Mouse (Mus musculus) stomach, embryonic 14.5 days (tissue): ENCODE data around the gene Gfi1b. TPM values are rescaled to one million over a fixed set of nuclear protein-coding genes. Genes with fewer than 3 reads are reported as not detected.

Source experiments
- ATAC-seq: fragments of 200-750 bp; cut with Nextera tagmentation; 2 replicates; pipeline ENCODE4 v1.8.0; 2017; ENCODE audit warnings: low read depth, moderate TSS enrichment; ENCODE audit not compliant: insufficient number of reproducible peaks, insufficient read depth, low FRiP score
- H3K27ac ChIP-seq: fragments of 300-500 bp; sonication (generic); 2 replicates; pipeline ENCODE4 v1.5.1; 2014; ENCODE audit warnings: mild to moderate bottlenecking, low read length, moderate library complexity, mixed read lengths
- H3K27me3 ChIP-seq: fragments of 300-500 bp; sonication (generic); 2 replicates; pipeline ENCODE4 v1.6.1; 2014; ENCODE audit warnings: low read length, control low read depth, mixed read lengths; ENCODE audit not compliant: control insufficient read depth, insufficient read depth
- H3K36me3 ChIP-seq: fragments of 300-500 bp; sonication (generic); 2 replicates; pipeline ENCODE4 v1.6.1; 2014; ENCODE audit warnings: mild to moderate bottlenecking, control low read depth, low read length, moderate library complexity, mixed read lengths; ENCODE audit not compliant: control insufficient read depth, insufficient read depth
- H3K4me1 ChIP-seq: fragments of 300-500 bp; sonication (generic); 2 replicates; pipeline ENCODE4 v1.6.1; 2014; ENCODE audit warnings: low read length, control low read depth, mixed read lengths; ENCODE audit not compliant: control insufficient read depth, insufficient read depth
- H3K4me2 ChIP-seq: fragments of 300-500 bp; sonication (generic); replicated peaks from 2 replicates; pipeline ENCODE4 v1.6.1; 2014; ENCODE audit warnings: low read depth, low read length, control low read depth
- H3K4me3 ChIP-seq: fragments of 300-500 bp; sonication (generic); 2 replicates; pipeline ENCODE4 v1.5.1; 2014; ENCODE audit warnings: low read depth, low read length, control low read depth
- H3K9ac ChIP-seq: fragments of 300-500 bp; sonication (generic); replicated peaks from 2 replicates; pipeline ENCODE4 v1.6.1; 2014; ENCODE audit warnings: low read depth, mild to moderate bottlenecking, control low read depth, low read length, moderate library complexity, mixed read lengths
- H3K9me3 ChIP-seq: fragments of 300-500 bp; sonication (generic); 2 replicates; pipeline ENCODE4 v1.6.1; 2016; ENCODE audit warnings: low read depth, low read length, control low read depth; ENCODE audit not compliant: control insufficient read depth
- WGBS: fragments of 180-500 bp; shearing (Covaris S2); extraction: QIAGEN DNeasy Blood & Tissue Kit; methylation state at CpG from one replicate; pipeline ENCODE4 v1.1.7; 2014; 5-methylcytosine and 5-hydroxymethylcytosine counted together
- polyA plus RNA-seq: library from polyadenylated mRNA; unstranded; fragments of >200 nt; fragmentation: Nextera tagmentation; extraction: Ambion mirVana; gene quantifications from 2 replicates; pipeline ENCODE4 v1.2.1, GENCODE M21; 2014

Gene Gfi1b
- polyA plus RNA-seq, 1 experiment from 2014 or later: 0.55 TPM

- 0 out of 2 replicates have a peak, but pooled peaks cover 8% of the 10 kb centered on the region for H3K4me1 ChIP-seq
- WGBS: 79% methylated on average over 1 of the region's 1 CpGs
- H3K4me3 ChIP-seq: no peak overlapping the region
- no peaks in the 10 kb centered on the region for H3K9me3 ChIP-seq
- no peaks in the 10 kb centered on the region for H3K36me3 ChIP-seq
- H3K27me3 ChIP-seq: no peaks in the 10 kb centered on the region
- H3K27ac ChIP-seq: no peak overlapping the region
- H3K9ac ChIP-seq: no peak overlapping the region
- no peak overlapping the region for H3K4me2 ChIP-seq
- no peak for ATAC-seq
Measured at GRCm38 (mm10) chr2:28632626-28633025, 10.8 kb upstream of the Gfi1b start.

- H3K36me3 ChIP-seq: no peaks in the 10 kb centered on the region
- no peaks in the 10 kb centered on the region for H3K9me3 ChIP-seq
- 36% methylated on average over 4 of the region's 4 CpGs for WGBS
- no peak overlapping the region for H3K4me3 ChIP-seq
- 0 out of 2 replicates have a peak, but pooled peaks cover 8% of the 10 kb centered on the region for H3K4me1 ChIP-seq
- H3K27me3 ChIP-seq: no peaks in the 10 kb centered on the region
- H3K27ac ChIP-seq: no peak overlapping the region
- no peak overlapping the region for H3K4me2 ChIP-seq
- ATAC-seq: 0 out of 2 replicates have a peak, but pooled peaks have one; percentile 69
- H3K9ac ChIP-seq: no peak overlapping the region
Measured at GRCm38 (mm10) chr2:28629911-28630381, 8.2 kb upstream of the Gfi1b start.

DNA sequence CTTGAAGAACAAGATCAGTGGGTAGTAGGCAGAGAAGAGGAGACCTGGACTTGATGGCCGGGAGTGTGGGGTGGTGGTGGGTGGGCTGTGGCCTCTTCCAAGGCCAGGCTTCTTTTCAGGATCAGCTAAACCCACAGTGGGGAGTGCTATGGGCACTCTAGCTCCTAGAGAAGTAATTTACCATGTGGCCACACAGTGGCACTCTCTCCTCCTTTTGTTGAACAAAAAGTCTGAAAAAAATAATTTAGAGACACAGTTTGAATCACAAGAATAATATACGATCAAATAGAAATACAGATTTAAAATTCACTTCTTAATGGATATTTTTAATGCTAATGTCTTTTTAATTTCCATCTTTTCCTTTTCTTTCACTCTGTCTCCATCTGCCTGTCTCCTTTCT lies 6.3 kb upstream of the Gfi1b start:
- Histone ChIP-seq H3K27ac (no peak overlapping the region), H3K4me2 (no peak overlapping the region), H3K27me3 (no peaks in the 10 kb centered on the region), H3K4me1 (0 out of 2 replicates have a peak, but pooled peaks cover 8% of the 10 kb centered on the region), H3K9ac (no peak overlapping the region), H3K4me3 (no peak overlapping the region), H3K36me3 (no peaks in the 10 kb centered on the region), H3K9me3 (no peaks in the 10 kb centered on the region)
- no peak for ATAC-seq
- WGBS: 63% methylated on average over 2 of the region's 2 CpGs

- Histone ChIP-seq H3K27ac (no peak overlapping the region), H3K4me1 (0 out of 2 replicates have a peak, but pooled peaks cover 8% of the 10 kb centered on the region), H3K9me3 (no peaks in the 10 kb centered on the region), H3K36me3 (no peaks in the 10 kb centered on the region), H3K27me3 (no peaks in the 10 kb centered on the region), H3K4me2 (no peak overlapping the region), H3K4me3 (no peak overlapping the region), H3K9ac (no peak overlapping the region)
- no peak for ATAC-seq
- 79% methylated on average over 3 of the region's 3 CpGs for WGBS
Measured at GRCm38 (mm10) chr2:28626038-28626437, 4.3 kb upstream of the Gfi1b start.

- Histone ChIP-seq H3K27me3 (no peaks in the 10 kb centered on the region), H3K27ac (no peak overlapping the region), H3K4me1 (0 out of 2 replicates have a peak, but pooled peaks cover 6% of the 10 kb centered on the region), H3K9me3 (no peaks in the 10 kb centered on the region), H3K4me3 (no peak overlapping the region), H3K4me2 (no peak overlapping the region), H3K9ac (no peak overlapping the region), H3K36me3 (no peaks in the 10 kb centered on the region)
- 89% methylated on average over 3 of the region's 3 CpGs for WGBS
- no peak for ATAC-seq
Measured at GRCm38 (mm10) chr2:28624870-28625269, 3.1 kb upstream of the Gfi1b start.

DNA sequence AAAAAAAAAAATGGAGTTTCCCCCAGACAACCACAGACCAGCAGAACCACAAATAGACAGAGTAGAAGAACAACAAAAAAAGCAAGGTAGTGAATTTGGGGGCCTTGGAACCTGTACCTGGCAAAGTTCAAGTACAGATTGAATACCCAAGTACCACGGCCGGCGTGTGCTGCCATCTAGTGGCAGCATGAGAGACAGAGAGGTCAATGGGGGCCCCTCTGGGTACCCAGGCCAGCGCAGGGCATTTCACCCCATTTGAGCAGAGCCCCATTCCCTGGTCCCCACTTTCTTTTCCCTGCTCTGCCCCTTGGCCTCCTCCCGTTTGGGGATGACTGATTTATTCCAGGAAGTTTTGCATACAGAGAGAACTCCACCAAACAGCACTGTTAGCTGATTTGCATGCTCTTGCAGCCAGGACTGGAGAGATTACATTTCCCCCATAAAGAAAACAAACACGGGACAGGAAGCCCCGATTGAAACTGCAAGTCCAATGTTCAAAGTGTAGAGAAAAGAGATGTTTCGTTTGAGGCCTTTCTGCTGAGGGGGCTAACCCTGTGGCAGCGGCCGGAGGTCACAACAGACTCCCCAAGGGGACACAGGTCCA lies 841 bp upstream of the Gfi1b start:
- WGBS: 22% methylated on average over 10 of the region's 10 CpGs
- no peak for ATAC-seq

DNA sequence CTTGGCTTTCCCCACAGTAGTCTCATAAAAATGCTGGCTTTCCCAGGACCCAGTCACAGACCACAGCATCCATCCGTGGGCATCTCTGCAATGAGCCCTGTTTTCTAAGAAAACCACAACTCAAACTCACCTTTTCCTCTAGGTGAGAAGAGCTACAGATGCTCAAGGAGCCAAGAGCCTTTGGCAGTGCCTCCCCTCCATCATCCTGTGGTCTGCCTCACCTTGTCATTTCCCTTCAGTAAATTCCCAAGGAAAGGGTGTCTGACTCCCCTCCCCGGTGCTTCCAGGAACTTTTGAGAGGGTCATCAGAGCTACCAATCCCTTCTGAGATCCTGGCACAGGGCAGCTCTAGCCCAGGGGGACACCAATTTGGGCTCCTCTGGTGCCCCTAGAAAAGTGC lies 671 bp downstream of the Gfi1b start:
- Histone ChIP-seq H3K27me3 (no peaks in the 10 kb centered on the region), H3K27ac (no peak overlapping the region), H3K4me3 (no peak overlapping the region), H3K9me3 (no peaks in the 10 kb centered on the region), H3K4me1 (no peaks in the 10 kb centered on the region), H3K9ac (no peak overlapping the region), H3K36me3 (no peaks in the 10 kb centered on the region), H3K4me2 (no peak overlapping the region)
- ATAC-seq: no peak
- whole genome bisulfite sequencing: 22% methylated on average over 2 of the region's 2 CpGs

More for the DNA sequence above, 841 bp upstream of the Gfi1b start:
- Histone ChIP-seq H3K4me1 (no peaks in the 10 kb centered on the region), H3K9ac (no peak overlapping the region), H3K27me3 (no peaks in the 10 kb centered on the region), H3K27ac (no peak overlapping the region), H3K9me3 (no peaks in the 10 kb centered on the region), H3K4me3 (no peak overlapping the region), H3K36me3 (no peaks in the 10 kb centered on the region), H3K4me2 (no peak overlapping the region)

- ATAC-seq: no peak
- no peak overlapping the region for H3K4me3 ChIP-seq
- no peak overlapping the region for H3K27ac ChIP-seq
- no peaks in the 10 kb centered on the region for H3K9me3 ChIP-seq
- H3K9ac ChIP-seq: no peak overlapping the region
- 62% methylated on average over 10 of the region's 10 CpGs for WGBS
- H3K27me3 ChIP-seq: no peaks in the 10 kb centered on the region
- H3K4me1 ChIP-seq: no peaks in the 10 kb centered on the region
- no peaks in the 10 kb centered on the region for H3K36me3 ChIP-seq
- no peak overlapping the region for H3K4me2 ChIP-seq
Measured at GRCm38 (mm10) chr2:28620522-28620921, 1.3 kb downstream of the Gfi1b start.

GRCm38 (mm10) chr2:28619369-28619768 lies 2.4 kb downstream of the Gfi1b start:
- Histone ChIP-seq H3K4me2 (no peak overlapping the region), H3K4me1 (no peaks in the 10 kb centered on the region)
- 85% methylated on average over 6 of the region's 6 CpGs for WGBS

More at GRCm38 (mm10) chr2:28619369-28619768, 2.4 kb downstream of the Gfi1b start:
- H3K4me3 ChIP-seq: no peak overlapping the region
- H3K9ac ChIP-seq: no peak overlapping the region
- H3K27me3 ChIP-seq: no peaks in the 10 kb centered on the region
- H3K27ac ChIP-seq: no peak overlapping the region
- no peaks in the 10 kb centered on the region for H3K36me3 ChIP-seq
- ATAC-seq: no peak
- H3K9me3 ChIP-seq: no peaks in the 10 kb centered on the region
